Mouse (Mus musculus) right cerebral cortex, postnatal 25 days (tissue): ENCODE data around the gene Ptgs1.
"Not testable (repeated sequence)": the region's sequence is repeated elsewhere in the genome, so short reads cannot be mapped to it uniquely, and the experiment has no call there.

Source experiments
- DNase-seq: peaks from one replicate; pipeline ENCODE4 v3.0.0; 2022

The Ptgs1 gene

GRCm38 (mm10) chr2:36230366-36230765, at the start of gene Ptgs1:
Ptgs1 (plus strand) TSS chr2:36230426.
- DNase-seq, result peak; percentile 38

GRCm38 (mm10) chr2:36181587-36182368, 48.4 kb upstream of the Ptgs1 start:
- not testable (repeated sequence) for DNase-seq

GRCm38 (mm10) chr2:36183278-36183677, 46.9 kb upstream of the Ptgs1 start:
- no peak for DNase-seq

GRCm38 (mm10) chr2:36184192-36184591, 46.0 kb upstream of the Ptgs1 start:
- DNase-seq, result no peak

- no peak for DNase-seq
Observed at GRCm38 (mm10) chr2:36184876-36185275, 45.4 kb upstream of the Ptgs1 start.

GRCm38 (mm10) chr2:36189200-36189599, 41.0 kb upstream of the Ptgs1 start:
- not testable (repeated sequence) for DNase-seq

GRCm38 (mm10) chr2:36191098-36191941, 38.9 kb upstream of the Ptgs1 start:
- no peak for DNase-seq

- DNase-seq, result no peak
Observed at GRCm38 (mm10) chr2:36197021-36197420, 33.2 kb upstream of the Ptgs1 start.

GRCm38 (mm10) chr2:36197919-36198881, 32.0 kb upstream of the Ptgs1 start:
- peak; percentile 70 for DNase-seq

GRCm38 (mm10) chr2:36198882-36199262, 31.4 kb upstream of the Ptgs1 start:
- no peak for DNase-seq

- DNase-seq, result no peak
Observed at GRCm38 (mm10) chr2:36200813-36201212, 29.4 kb upstream of the Ptgs1 start.

- no peak for DNase-seq
Observed at GRCm38 (mm10) chr2:36201756-36202610, 28.2 kb upstream of the Ptgs1 start.

- no peak for DNase-seq
Observed at GRCm38 (mm10) chr2:36202611-36202880, 27.7 kb upstream of the Ptgs1 start.

GRCm38 (mm10) chr2:36203011-36203825, 27.0 kb upstream of the Ptgs1 start:
- peak; percentile 59 for DNase-seq

- DNase-seq, result no peak
Observed at GRCm38 (mm10) chr2:36204595-36204994, 25.6 kb upstream of the Ptgs1 start.

- DNase-seq, result no peak
Observed at GRCm38 (mm10) chr2:36207071-36207470, 23.2 kb upstream of the Ptgs1 start.

GRCm38 (mm10) chr2:36210796-36211195, 19.4 kb upstream of the Ptgs1 start:
- DNase-seq, result no peak

GRCm38 (mm10) chr2:36211785-36212184, 18.4 kb upstream of the Ptgs1 start:
- no peak for DNase-seq

- DNase-seq, result no peak
Observed at GRCm38 (mm10) chr2:36213108-36213507, 17.1 kb upstream of the Ptgs1 start.

GRCm38 (mm10) chr2:36214023-36214422, 16.2 kb upstream of the Ptgs1 start:
- DNase-seq, result peak; percentile 82

GRCm38 (mm10) chr2:36214425-36214824, 15.8 kb upstream of the Ptgs1 start:
- DNase-seq, result no peak
